Mouse (Mus musculus) MEL (cell line): ENCODE data around the gene Prkar1b.

Source experiments
- CHD2 ChIP-seq: IDR thresholded peaks from 2 replicates; pipeline ENCODE4 v1.6.1; 2011; ENCODE audit warnings: low read length, improper control_type of control experiment
- CTCF ChIP-seq, 3 experiments: IDR thresholded peaks in 2 of 3; conservative IDR thresholded peaks in 1 of 3; 2 replicates each; pipeline ENCODE4 v1.5.1; 2011 to 2012; ENCODE audit warnings: low read length in 3 of 3, low read depth in 2 of 3, mild to moderate bottlenecking in 2 of 3, improper control_type of control experiment in 1 of 3, inconsistent platforms in 1 of 3, mixed read lengths in 1 of 3, moderate library complexity in 1 of 3; ENCODE audit not compliant: control insufficient read depth in 1 of 3, insufficient read depth in 1 of 3, poor library complexity in 1 of 3, severe bottlenecking in 1 of 3
- EP300 ChIP-seq, 2 experiments: IDR thresholded peaks; 2 replicates each; pipeline ENCODE4 v1.6.1; 2011; ENCODE audit warnings: improper control_type of control experiment in 2 of 2, low read length in 2 of 2, low read depth in 1 of 2, mild to moderate bottlenecking in 1 of 2
- GATA1 ChIP-seq: IDR thresholded peaks from 2 replicates; pipeline ENCODE4 v1.6.1; 2011; ENCODE audit warnings: low read depth, low read length, improper control_type of control experiment
- MXI1 ChIP-seq: IDR thresholded peaks from 2 replicates; pipeline ENCODE4 v1.6.1; 2011; ENCODE audit warnings: mild to moderate bottlenecking, low read depth, low read length, improper control_type of control experiment
- POLR2A ChIP-seq, 2 experiments: IDR thresholded peaks; 2 replicates each; pipeline ENCODE4 v1.6.1; 2011 to 2012; ENCODE audit warnings: low read length in 2 of 2, mild to moderate bottlenecking in 2 of 2, control low read depth in 1 of 2, improper control_type of control experiment in 1 of 2, low read depth in 1 of 2, moderate library complexity in 1 of 2; ENCODE audit not compliant: control insufficient read depth in 1 of 2, insufficient read depth in 1 of 2, poor library complexity in 1 of 2

- TF ChIP-seq GATA1 (no peak), CHD2 (no peak), CTCF (IDR thresholded peaks at IDR 0.05 in 2 of 3, conservative IDR thresholded peaks at IDR 0.05 in 1 of 3; ENCODE audit: control insufficient read depth in 1 of 3, insufficient read depth in 1 of 3, low read depth in 2 of 3, low read length in 3 of 3, poor library complexity in 1 of 3, severe bottlenecking in 1 of 3) (no peak), POLR2A (IDR thresholded peaks at IDR 0.05; ENCODE audit: control insufficient read depth in 1 of 2, insufficient read depth in 1 of 2, low read depth in 1 of 2, low read length in 2 of 2, poor library complexity in 1 of 2) (no peak), EP300 (IDR thresholded peaks at IDR 0.05; ENCODE audit: low read depth in 1 of 2, low read length in 2 of 2) (no peak), MXI1 (no peak)
Measured at GRCm38 (mm10) chr5:139083841-139084240, 66.0 kb downstream of the Prkar1b start.
